8 mouse cellular contexts compared by ENCODE assay signal in the genomic region with DNA sequence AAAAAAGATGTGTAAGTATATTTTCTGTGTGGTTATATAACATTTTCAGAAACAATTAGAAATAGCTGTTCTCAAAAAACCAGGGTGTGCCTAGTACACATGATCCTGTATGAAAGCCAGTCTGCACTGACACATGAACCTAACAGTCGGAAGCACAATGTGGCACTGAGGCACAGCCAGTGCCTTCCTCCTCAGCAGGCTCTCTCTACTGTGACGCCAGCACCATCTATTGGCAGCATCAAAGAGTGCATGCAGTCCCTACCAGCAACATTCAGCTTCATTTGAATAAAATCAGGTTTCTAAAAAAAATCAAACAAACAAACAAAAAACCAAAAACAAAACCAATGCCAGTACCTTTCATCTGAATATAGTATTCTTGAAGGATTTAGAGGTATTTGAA. TPM values are rescaled to one million over a fixed set of nuclear protein-coding genes. Genes with fewer than 3 reads are reported as not detected.
DNase-seq lines count a peak whose midpoint lies in the region; ATAC-seq lines count a peak whose summit lies in the region.

No protein-coding gene starts in this region.

- H3K4me1 ChIP-seq in kidney, embryonic 15.5 days: peaks cover 15% of the 10 kb centered on the region
- no peaks in the 10 kb centered on the region for H3K4me1 ChIP-seq in embryonic facial prominence, embryonic 14.5 days (ENCODE audit: control insufficient read depth, insufficient read depth, low read length)

- H3K27ac ChIP-seq in kidney, embryonic 15.5 days: no peak overlapping the region
- no peak overlapping the region for H3K27ac ChIP-seq in embryonic facial prominence, embryonic 14.5 days (replicated peaks; ENCODE audit: low read depth, low read length)

- H3K4me3 ChIP-seq in kidney, embryonic 15.5 days (replicated peaks): no peak overlapping the region
- no peak overlapping the region for H3K4me3 ChIP-seq in embryonic facial prominence, embryonic 14.5 days (ENCODE audit: low read depth, low read length)

- H3K9me3 ChIP-seq in kidney, embryonic 15.5 days (replicated peaks): no peaks in the 10 kb centered on the region
- no peaks in the 10 kb centered on the region for H3K9me3 ChIP-seq in embryonic facial prominence, embryonic 14.5 days (ENCODE audit: control insufficient read depth, low read length)

- H3K9ac ChIP-seq in kidney, embryonic 15.5 days: no peak overlapping the region
- no peak overlapping the region for H3K9ac ChIP-seq in embryonic facial prominence, embryonic 14.5 days (ENCODE audit: low read depth, low read length)

- no peak for ATAC-seq in kidney, embryonic 15.5 days (replicated peaks; ENCODE audit: low FRiP score)
- ATAC-seq in embryonic facial prominence, embryonic 14.5 days (ENCODE audit: low read depth): peak; percentile 77; the same call in 1 of the 2 replicates
- ATAC-seq in megakaryocyte-erythroid progenitor cell, adult 5-6 weeks (replicated peaks; ENCODE audit: low FRiP score, low TSS enrichment, poor library complexity, severe bottlenecking): peak; percentile 92

- H3K4me2 ChIP-seq in kidney, embryonic 15.5 days: no peak overlapping the region
- H3K4me2 ChIP-seq in embryonic facial prominence, embryonic 14.5 days (ENCODE audit: low read depth, low read length): no peak overlapping the region

- intact Hi-C loops in heart, postnatal 14 days (cut with DNase I): loop anchor here (2.0 kb wide), 1 partner anchor 80 kb away; no protein-coding TSS in a partner anchor

- H3K36me3 ChIP-seq in kidney, embryonic 15.5 days: peaks cover 17% of the 10 kb centered on the region
- peaks cover 6% of the 10 kb centered on the region; the same call in 1 of the 2 replicates for H3K36me3 ChIP-seq in embryonic facial prominence, embryonic 14.5 days (ENCODE audit: control insufficient read depth, insufficient read depth, low read length)

- 9% methylated on average over 2 of the region's 2 CpGs for WGBS in kidney, embryonic 15.5 days
- WGBS in embryonic facial prominence, embryonic 14.5 days: 3% methylated on average over 2 of the region's 2 CpGs

- H3K27me3 ChIP-seq in kidney, embryonic 15.5 days: no peaks in the 10 kb centered on the region
- no peaks in the 10 kb centered on the region for H3K27me3 ChIP-seq in embryonic facial prominence, embryonic 14.5 days (replicated peaks; ENCODE audit: control insufficient read depth, insufficient read depth, low read length)

- DNase-seq in kidney, adult 18-20 months: peak; percentile 53
- peak; percentile 49 to 66 for DNase-seq in adrenal gland, postnatal 36 days
- DNase-seq in embryonic facial prominence, embryonic 14.5 days (ENCODE audit: low spot score): peak; percentile 81
- DNase-seq in heart, postnatal 14 days: peak; percentile 49 to 74
- peak; percentile 80 to 89 for DNase-seq in layer of hippocampus, postnatal 14 days (ENCODE audit: low spot score in 2 of 2)
- DNase-seq in skeletal muscle tissue, adult 2 months (ENCODE audit: low read depth, low spot score): peak; percentile 56

RNA-seq across cellular contexts. Expression of a gene that starts 57.8 kb away (rescaled TPM):
- polyA plus RNA-seq in kidney, embryonic 15.5 days (2015; fragmentation: Nextera tagmentation; extraction: Ambion mirVana): 87.1 and 87.2 TPM in 2 replicates
- 100 to 1,000 TPM; 108 to 126 TPM for total RNA-seq in adrenal gland, postnatal 36 days (2021)
- polyA plus RNA-seq in embryonic facial prominence, embryonic 14.5 days (2014; fragmentation: Nextera tagmentation; extraction: Ambion mirVana): 74.3 and 79.8 TPM in 2 replicates
- 10 to 100 TPM; 75.6 to 78.4 TPM for total RNA-seq in heart, postnatal 14 days (2021)
- total RNA-seq in layer of hippocampus, postnatal 14 days (2021): 100 to 1,000 TPM; 113 to 116 TPM
- 58.0 and 66.0 TPM in 2 replicates for total RNA-seq in megakaryocyte-erythroid progenitor cell, adult 5-6 weeks (2014; fragmentation: Nextera tagmentation)
- 83.4 and 118 TPM in 2 replicates for total RNA-seq in megakaryocyte-erythroid progenitor cell, adult 5-6 weeks (2017)

RNA-seq across cellular contexts. Expression of a gene that starts 58.1 kb away (rescaled TPM):
- polyA plus RNA-seq in kidney, embryonic 15.5 days (2015; fragmentation: Nextera tagmentation; extraction: Ambion mirVana): 3.2 and 3.7 TPM in 2 replicates
- 10 to 100 TPM; 26.6 to 32.9 TPM for total RNA-seq in adrenal gland, postnatal 36 days (2021)
- polyA plus RNA-seq in embryonic facial prominence, embryonic 14.5 days (2014; fragmentation: Nextera tagmentation; extraction: Ambion mirVana): 5.1 and 5.9 TPM in 2 replicates
- total RNA-seq in heart, postnatal 14 days (2021): 10 to 100 TPM; 27.6 to 28.0 TPM
- total RNA-seq in layer of hippocampus, postnatal 14 days (2021): 10 to 100 TPM; 28.1 to 32.0 TPM
- total RNA-seq in megakaryocyte-erythroid progenitor cell, adult 5-6 weeks (2014; fragmentation: Nextera tagmentation): 75.0 and 84.0 TPM in 2 replicates
- total RNA-seq in megakaryocyte-erythroid progenitor cell, adult 5-6 weeks (2017): 7.8 and 24.5 TPM in 2 replicates
